Mouse (Mus musculus): ENCODE data around the gene Gm49403.
"Not testable (repeated sequence)": the region's sequence is repeated elsewhere in the genome, so short reads cannot be mapped to it uniquely, and the experiment has no call there.

Gene Gm49403

GRCm38 (mm10) chr19:8871267-8872186 is 12.2 kb upstream of the Gm49403 start, which contains the start of gene Ubxn1:
Ubxn1 (plus strand) TSS chr19:8871496.
- DNase-seq (ENCODE audit: low read depth, low spot score): peak; percentile 96

GRCm38 (mm10) chr19:8872266-8872840 is 11.4 kb upstream of the Gm49403 start:
- DNase-seq (ENCODE audit: low read depth, low spot score): no peak

GRCm38 (mm10) chr19:8875031-8875430 is 8.7 kb upstream of the Gm49403 start:
- no peak for DNase-seq (ENCODE audit: low read depth, low spot score)

GRCm38 (mm10) chr19:8880311-8881033 is 3.3 kb upstream of the Gm49403 start, which contains the start of gene Uqcc3:
Uqcc3 (minus strand) TSS chr19:8880923.
- peak; percentile 71 for DNase-seq (ENCODE audit: low read depth, low spot score)

GRCm38 (mm10) chr19:8881034-8881392 is 2.7 kb upstream of the Gm49403 start:
- no peak for DNase-seq (ENCODE audit: low read depth, low spot score)

- DNase-seq (ENCODE audit: low read depth, low spot score): no peak
Measured at GRCm38 (mm10) chr19:8886916-8887584, 3.3 kb downstream of the Gm49403 start.

GRCm38 (mm10) chr19:8887585-8888463 is 4.1 kb downstream of the Gm49403 start:
- no peak for DNase-seq (ENCODE audit: low read depth, low spot score)

- peak; percentile 94 for DNase-seq (ENCODE audit: low read depth, low spot score)
Measured at GRCm38 (mm10) chr19:8888511-8889385, 5.0 kb downstream of the Gm49403 start, which contains the start of the genes 1810009A15Rik and Gm49416. 1810009A15Rik (plus strand) TSS chr19:8888853. Gm49416 (plus strand) TSS chr19:8888926.

GRCm38 (mm10) chr19:8892829-8893766 is 9.4 kb downstream of the Gm49403 start, which contains the start of gene Ints5:
Ints5 (plus strand) TSS chr19:8893005.
- peak; percentile 70 for DNase-seq (ENCODE audit: low read depth, low spot score)

GRCm38 (mm10) chr19:8895397-8895960 is 11.7 kb downstream of the Gm49403 start:
- no peak for DNase-seq (ENCODE audit: low read depth, low spot score)

- not testable (repeated sequence) for DNase-seq (ENCODE audit: low read depth, low spot score)
Measured at GRCm38 (mm10) chr19:8896231-8896630, 12.5 kb downstream of the Gm49403 start.

GRCm38 (mm10) chr19:8897211-8897864 is 13.6 kb downstream of the Gm49403 start:
- DNase-seq (ENCODE audit: low read depth, low spot score): not testable (repeated sequence)

GRCm38 (mm10) chr19:8897865-8898495 is 14.2 kb downstream of the Gm49403 start, which contains the start of gene Ganab:
Ganab (plus strand) TSS chr19:8898071.
- peak; percentile 92 for DNase-seq (ENCODE audit: low read depth, low spot score)

GRCm38 (mm10) chr19:8898576-8898975 is 14.8 kb downstream of the Gm49403 start:
- DNase-seq (ENCODE audit: low read depth, low spot score): no peak

GRCm38 (mm10) chr19:8899079-8899478 is 15.3 kb downstream of the Gm49403 start:
- no peak for DNase-seq (ENCODE audit: low read depth, low spot score)

GRCm38 (mm10) chr19:8903412-8903811 is 19.7 kb downstream of the Gm49403 start:
- DNase-seq (ENCODE audit: low read depth, low spot score): no peak

GRCm38 (mm10) chr19:8908531-8908930 is 24.8 kb downstream of the Gm49403 start:
- DNase-seq (ENCODE audit: low read depth, low spot score): no peak

All from skeletal muscle tissue, adult 2 months (tissue).